Mouse (Mus musculus) thymus, postnatal 36 days (tissue): Measurements from ENCODE around the gene Coa4.
A peak's percentile ranks its signal among the peaks of the same experiment; 100 is the strongest.

ENCODE experiments used
- DNase-seq, 2 experiments: peaks; one replicate each; pipeline ENCODE4 v3.0.0; 2022; ENCODE audit warnings: mixed read lengths in 2 of 2

Gene Coa4

DNA sequence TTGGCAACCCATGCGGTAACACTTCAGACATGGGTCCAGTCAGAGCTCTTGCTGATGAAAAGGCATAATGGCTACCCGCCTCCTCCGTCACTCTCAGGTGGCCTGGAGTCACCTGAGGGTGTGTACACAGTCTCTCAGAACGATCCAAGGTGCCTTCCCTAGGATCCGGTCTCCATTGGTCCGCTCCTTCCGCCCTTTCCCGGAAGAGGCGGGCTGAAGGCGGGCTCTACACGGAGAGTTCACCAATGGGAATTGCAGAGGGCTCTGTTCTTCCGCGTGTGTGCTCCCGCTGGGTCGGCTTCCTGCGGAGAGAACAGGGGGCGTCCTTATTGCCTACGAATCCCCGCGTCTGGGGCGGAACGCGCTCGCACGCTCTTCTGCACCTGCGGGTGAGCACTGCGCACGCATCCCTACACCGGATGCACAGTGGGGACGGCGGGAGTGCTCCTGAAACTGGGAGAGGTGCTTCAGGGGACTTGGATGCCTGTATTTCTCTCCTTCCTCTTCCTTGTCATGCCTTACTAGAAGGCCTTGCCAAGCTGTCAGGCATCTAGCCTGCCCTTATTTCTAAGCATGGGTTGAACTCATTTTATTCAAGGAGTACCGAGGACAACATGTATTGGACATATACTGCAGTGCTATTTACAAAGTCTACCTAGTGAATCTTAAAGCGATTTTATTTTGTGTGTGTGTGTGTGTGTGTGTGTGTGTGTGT is at the start of gene Coa4:
Gene Coa4 (plus strand): TSS at position 268 of the 715 bp plus-strand sequence.
- DNase-seq, result peak; percentile 82 to 91

DNA sequence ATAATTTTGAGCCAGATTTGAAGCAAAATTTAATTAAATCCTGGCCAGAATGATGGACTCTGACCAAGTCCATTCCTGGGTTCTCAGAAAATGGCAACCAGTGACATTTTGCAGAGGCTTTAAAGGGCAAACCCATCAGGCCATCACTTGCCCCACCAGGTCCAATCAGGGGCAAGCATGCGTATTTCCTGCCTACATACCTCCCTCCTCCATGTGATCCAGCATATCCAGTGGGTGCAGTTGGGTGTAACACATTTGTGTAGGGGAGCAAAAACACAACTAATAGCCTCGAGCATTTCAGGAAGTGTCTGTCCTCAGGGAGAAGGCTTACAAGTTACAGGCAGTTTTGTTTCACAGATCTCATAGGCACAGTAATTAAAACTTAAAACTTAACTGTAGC is 49.6 kb upstream of the Coa4 start:
- DNase-seq, result no peak

GRCm38 (mm10) chr7:100488474-100489048 is 48.3 kb upstream of the Coa4 start:
- no peak for DNase-seq

DNA sequence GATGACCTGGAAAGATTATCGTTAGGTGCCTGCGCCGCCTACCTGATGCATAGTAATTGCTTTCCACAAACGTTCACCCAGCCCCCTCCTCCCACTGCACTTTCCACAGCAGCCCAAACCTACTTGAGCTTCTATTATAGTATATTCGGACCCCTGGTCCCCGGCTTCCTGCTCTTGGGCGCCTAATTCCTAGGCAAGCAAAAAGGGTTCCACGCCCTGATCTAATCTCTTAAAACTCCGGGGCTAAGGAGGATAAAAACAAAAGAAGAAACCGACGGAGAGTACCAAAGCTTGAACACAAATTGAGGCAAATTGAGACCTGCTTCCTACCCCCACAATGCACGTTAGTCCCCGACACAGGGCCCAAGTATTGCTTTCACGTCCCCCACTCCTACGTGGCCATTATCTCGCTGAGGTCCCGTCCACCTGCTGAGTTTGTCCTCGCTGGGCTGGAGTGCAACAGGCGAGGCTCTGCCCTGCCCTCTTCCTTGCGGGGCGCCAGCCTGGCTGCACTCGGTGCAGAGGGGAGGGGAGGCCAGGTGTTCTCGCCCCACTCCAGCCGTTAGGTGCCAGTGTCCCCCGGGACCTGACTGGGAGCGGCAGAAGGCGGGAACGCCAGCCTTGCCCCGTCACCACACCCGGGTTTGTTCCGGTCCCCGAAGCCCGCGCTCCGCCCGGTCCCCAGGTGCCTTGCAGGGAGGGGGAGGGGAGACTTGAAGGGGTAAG is 44.3 kb upstream of the Coa4 start:
- DNase-seq, result peak in 1 of 2 experiments; percentile 57

DNA sequence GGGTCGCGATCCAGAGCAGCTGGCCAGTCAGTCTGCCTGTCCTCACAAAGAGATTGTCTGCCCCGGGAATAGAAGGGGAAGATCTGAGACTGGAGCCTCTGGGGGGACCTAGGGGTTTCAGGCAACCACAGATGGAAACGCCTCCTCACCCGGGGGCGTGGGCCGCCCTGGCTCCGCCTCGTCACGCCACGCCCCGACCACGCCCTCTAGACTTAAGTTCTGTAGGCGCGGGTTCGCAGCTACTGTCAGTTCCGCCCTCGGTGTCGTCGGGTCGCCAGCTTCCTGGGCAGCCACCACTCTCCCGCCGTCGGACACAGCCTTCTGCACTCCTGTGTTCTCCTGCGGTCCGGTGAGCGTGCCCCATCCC is 43.8 kb upstream of the Coa4 start, which contains the start of gene Ucp2:
Gene Ucp2 (plus strand): TSS at position 221 of the 367 bp plus-strand sequence.
- DNase-seq, result peak; percentile 97 to 99

GRCm38 (mm10) chr7:100493484-100494414 is 43.1 kb upstream of the Coa4 start:
- DNase-seq, result peak; percentile 53 to 68

- DNase-seq, result peak; percentile 45 to 53
These were observed 42.4 kb upstream of the Coa4 start for GRCm38 (mm10) chr7:100494415-100494831.

GRCm38 (mm10) chr7:100495042-100495441 is 41.8 kb upstream of the Coa4 start:
- DNase-seq, result peak; percentile 51 to 55

DNA sequence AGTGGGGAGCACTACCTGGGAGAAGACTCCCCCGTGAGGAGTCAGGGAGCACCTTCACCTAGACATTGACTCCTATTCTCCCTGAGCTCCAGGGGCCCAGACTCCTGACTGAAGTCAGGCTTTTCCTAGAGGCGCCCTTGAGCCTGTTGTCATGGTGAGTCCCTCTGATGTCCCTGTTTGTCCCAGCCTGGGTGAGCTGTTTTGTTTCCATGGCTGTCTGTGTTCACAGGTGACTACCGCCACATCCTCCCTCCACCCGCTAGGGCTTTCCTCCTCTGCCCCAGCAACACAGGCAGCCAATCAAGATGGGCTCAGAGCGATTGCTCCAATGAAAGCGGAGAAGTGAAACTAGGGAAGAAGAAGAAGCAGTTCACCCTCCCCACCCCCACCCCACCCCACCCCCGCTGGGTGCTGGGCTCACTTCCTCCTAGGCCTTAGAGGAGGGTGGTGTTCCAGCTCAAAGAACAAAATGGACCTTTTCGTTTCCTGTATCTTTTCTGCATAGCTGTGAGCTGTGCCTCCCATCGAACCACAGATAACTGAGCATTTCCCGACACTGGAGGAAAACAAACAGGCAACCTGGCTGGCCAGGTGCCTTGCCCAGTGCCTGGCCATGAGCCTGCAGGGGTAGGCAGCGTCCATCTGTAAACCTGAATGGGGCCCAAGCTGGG is 41.2 kb upstream of the Coa4 start:
- peak; percentile 86 to 93 for DNase-seq

DNA sequence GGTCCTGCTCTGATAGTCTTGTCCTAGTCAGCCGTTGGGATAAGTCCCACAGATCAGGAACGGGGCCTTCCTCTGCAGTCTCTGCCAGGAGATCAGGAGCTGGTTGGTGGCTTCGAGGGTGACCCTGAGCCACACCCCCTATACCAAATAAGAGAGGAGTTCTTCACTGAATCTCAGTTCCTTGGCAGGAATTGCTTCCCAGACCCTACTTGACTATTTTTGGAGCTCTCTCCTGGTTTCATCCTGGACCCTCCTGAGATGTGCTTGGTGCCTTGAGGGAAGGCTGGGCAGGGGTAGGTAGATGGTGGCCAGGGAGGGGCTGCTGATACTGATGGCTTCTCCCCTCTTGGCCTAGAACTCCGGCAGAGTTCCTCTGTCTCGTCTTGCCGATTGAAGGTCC is 40.5 kb upstream of the Coa4 start:
- DNase-seq, result peak in 1 of 2 experiments; percentile 27

- DNase-seq, result peak in 1 of 2 experiments; percentile 35
These were observed 40.1 kb upstream of the Coa4 start for GRCm38 (mm10) chr7:100496791-100497190.

- DNase-seq, result no peak
These were observed 39.5 kb upstream of the Coa4 start for GRCm38 (mm10) chr7:100497402-100497801.

GRCm38 (mm10) chr7:100497982-100498381 is 38.9 kb upstream of the Coa4 start:
- DNase-seq, result peak in 1 of 2 experiments; percentile 41

GRCm38 (mm10) chr7:100499465-100499864 is 37.4 kb upstream of the Coa4 start:
- DNase-seq, result no peak

DNA sequence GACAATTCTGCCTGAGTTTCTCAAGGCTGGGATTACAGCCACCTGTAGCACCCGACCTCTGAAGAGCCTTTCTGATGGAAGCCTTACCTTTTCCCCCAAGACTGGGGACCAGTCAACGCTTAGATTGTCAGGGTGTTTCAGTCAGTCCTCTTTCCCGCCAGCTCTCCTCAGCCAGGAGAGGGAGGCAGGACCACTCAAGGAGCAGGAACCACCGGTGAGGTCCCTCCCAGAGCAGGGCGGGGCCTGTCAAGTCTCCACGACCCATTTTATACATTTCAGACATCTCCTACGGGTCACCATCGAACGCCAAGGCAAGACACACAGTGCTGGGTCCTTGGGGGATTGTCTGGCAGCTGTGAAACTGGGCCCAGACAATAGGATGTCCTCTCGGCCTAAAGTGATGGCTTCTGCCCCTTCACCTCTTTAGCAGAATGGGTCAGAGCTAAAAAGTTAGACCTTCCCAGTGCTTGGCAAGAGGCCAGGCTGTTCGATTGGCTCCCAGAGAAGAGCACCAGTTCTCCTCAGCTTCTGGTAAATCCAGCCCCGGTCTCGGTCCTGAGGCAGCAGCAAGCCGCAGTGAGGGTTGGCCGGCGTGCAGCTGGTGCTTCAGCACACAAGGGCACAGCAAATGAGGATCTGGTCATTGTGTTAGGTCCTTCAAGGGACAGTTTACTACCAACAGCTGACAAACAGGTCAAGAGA is 36.4 kb upstream of the Coa4 start:
- DNase-seq, result peak; percentile 18 to 40

DNA sequence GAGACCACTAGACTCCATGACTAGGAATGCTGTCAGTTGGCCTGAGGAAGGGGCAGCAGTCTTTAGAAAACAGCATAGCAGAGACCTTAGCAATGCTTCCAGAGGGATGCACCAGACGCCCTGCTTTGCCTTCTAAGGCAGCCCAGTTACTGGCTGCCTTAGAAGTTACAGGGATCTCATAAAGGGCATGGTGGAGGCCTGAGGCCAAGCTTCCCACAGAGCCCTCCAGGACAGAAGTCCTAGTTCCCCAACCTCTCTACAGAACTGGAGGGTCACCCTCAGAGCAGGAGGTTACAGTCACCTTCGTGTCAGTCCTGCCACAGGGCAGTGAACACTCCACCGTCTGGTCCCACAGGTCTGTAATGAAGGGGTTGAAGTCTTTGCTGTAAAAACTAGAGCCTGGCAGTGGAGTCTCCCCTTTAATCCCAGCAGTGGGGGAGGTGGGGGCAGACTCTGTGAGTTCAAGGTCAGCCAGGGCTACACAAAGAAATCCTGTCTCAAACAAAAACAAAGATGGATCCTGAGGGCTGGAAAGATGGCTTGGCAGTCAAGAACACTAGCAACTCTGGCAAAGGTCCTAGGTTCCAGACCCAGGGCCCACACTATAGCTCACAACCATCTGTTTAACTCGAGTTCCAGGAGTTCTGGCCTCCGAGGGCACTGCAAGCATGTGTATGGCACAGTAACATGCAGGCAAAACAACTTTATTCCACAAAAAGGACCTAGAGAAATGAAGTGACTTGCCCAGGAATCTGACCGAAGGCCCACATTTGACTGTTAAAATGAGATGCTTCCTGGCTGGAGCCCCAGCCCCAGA is 35.6 kb upstream of the Coa4 start:
- DNase-seq, result peak; percentile 32 to 38

DNA sequence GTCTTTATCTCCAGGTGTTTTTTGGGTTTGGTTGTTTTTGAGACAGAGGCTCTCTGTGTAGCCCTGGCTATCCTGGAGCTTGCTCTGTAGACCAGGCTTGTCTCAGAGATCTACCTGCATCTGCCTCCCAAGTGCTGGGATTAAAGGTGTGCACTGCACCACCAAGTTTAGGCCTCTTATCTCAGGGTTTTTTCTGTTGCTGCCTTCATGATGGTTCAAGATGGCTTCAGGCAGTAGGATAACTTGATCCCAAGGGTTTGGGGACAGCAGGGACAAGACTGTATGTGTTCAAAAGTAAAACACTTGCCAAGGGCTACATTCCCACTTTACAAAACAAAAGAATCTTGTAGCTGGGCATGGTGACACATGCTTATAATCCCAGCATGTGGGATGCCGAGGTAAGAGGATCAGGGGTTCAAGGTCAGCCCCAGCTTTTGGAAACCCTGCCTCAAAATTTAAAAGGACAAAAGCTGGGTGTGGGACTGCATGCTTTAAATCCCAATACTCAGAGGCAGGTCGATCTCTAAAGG is 35.0 kb upstream of the Coa4 start:
- no peak for DNase-seq

- no peak for DNase-seq
These were observed 34.4 kb upstream of the Coa4 start for GRCm38 (mm10) chr7:100502374-100502922.

GRCm38 (mm10) chr7:100503076-100503475 is 33.8 kb upstream of the Coa4 start:
- DNase-seq, result peak; percentile 29 to 45
